9 mouse cellular contexts compared by ENCODE assay signal in genomic region chr2:151874551-151874950, GRCm38 (mm10). TPM values are rescaled to one million over a fixed set of nuclear protein-coding genes. Genes with fewer than 3 reads are reported as not detected.
DNase-seq lines count a peak whose midpoint lies in the region.
"Had no signal": no experiment of that assay in that cellular context is flagged by ENCODE, and none has a peak within 500 bp of the region (broad histone marks: within the 10 kb centered on the region; RNA-seq: fewer than 3 reads in every experiment).

No protein-coding gene starts in this region.

- DNase-seq in adrenal gland, postnatal 14 days: peak; percentile 60
- DNase-seq in adrenal gland, adult 2 months: no peak
- DNase-seq in kidney, postnatal 14 days: peak; percentile 37
- no peak for DNase-seq in kidney, adult 11 months
- peak; percentile 17 for DNase-seq in urinary bladder, postnatal 25 days (ENCODE audit: low spot score)
- no peak for DNase-seq in urinary bladder, postnatal 36 days (ENCODE audit: low spot score in 2 of 2)
- peak; percentile 36 for DNase-seq in retina, postnatal 1 day
- DNase-seq in c-Kit-positive CD71-positive TER-119-positive erythroid progenitor cells, embryonic 14.5 days (ENCODE audit: low spot score): no peak

RNA-seq across cellular contexts. Expression of gene Rspo4, which starts 31.8 kb away (rescaled TPM):
- total RNA-seq in adrenal gland, postnatal 14 days (2021): not detected in 2 replicates
- under 1 TPM; 0.17 to 0.72 TPM for total RNA-seq in adrenal gland, adult 2 months (2021)
- polyA plus RNA-seq in adrenal gland, adult 2 months (2012; rRNA removed): 0.06 and 0.15 TPM in 2 replicates
- total RNA-seq: layer of hippocampus, postnatal 14 days had no signal

RNA-seq across cellular contexts. Expression of gene Angpt4, which starts 36.5 kb away (rescaled TPM):
- total RNA-seq in adrenal gland, postnatal 14 days (2021): 0.26 and 0.33 TPM in 2 replicates
- total RNA-seq in adrenal gland, adult 2 months (2021): 1 to 10 TPM in 1 of 2 experiments, under 1 TPM in 1; 0.63 to 1.6 TPM
- polyA plus RNA-seq in adrenal gland, adult 2 months (2012; rRNA removed): 1.1 and 1.9 TPM in 2 replicates

Comparison
In these comparisons a context has a peak if more than half of its experiments do, and no peak if none do; other contexts are left out.
1. DNase-seq: peak in adrenal gland, postnatal 14 days (single experiment), kidney, postnatal 14 days (single experiment), urinary bladder, postnatal 25 days (single experiment) and retina, postnatal 1 day (single experiment); none in adrenal gland, adult 2 months (single experiment), kidney, adult 11 months (single experiment), urinary bladder, postnatal 36 days (0 of 2) and c-Kit-positive CD71-positive TER-119-positive erythroid progenitor cells, embryonic 14.5 days (single experiment).